Mouse (Mus musculus): ENCODE data around the gene Ccr9.

The Ccr9 gene

DNA sequence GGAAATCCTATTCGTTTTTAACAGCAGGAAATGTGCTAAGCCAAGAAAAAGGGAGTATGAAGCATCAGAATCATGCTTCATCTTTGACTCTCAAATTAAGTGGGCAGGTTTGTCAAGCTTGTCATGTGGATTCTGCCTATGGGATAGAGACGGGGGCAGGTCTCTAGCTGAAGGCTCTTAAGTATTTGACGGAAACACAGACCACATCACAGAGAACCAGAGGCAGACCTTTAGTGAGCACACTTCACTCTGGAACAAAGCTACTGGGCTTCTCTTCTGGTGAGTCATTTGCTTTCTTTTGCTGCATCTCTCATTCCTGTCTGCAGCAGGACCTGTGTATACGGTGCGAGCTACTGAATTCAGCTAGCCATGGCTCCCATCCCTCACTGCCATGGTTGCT, 128.0 kb downstream of the Ccr9 start, which contains the start of gene Cxcr6:
Gene Cxcr6 (plus strand): TSS at position 209 of the 400 bp plus-strand sequence.
- DNase-seq: no peak

- no peak for DNase-seq
These were observed 130.3 kb downstream of the Ccr9 start for GRCm38 (mm10) chr9:123808583-123808982.

DNA sequence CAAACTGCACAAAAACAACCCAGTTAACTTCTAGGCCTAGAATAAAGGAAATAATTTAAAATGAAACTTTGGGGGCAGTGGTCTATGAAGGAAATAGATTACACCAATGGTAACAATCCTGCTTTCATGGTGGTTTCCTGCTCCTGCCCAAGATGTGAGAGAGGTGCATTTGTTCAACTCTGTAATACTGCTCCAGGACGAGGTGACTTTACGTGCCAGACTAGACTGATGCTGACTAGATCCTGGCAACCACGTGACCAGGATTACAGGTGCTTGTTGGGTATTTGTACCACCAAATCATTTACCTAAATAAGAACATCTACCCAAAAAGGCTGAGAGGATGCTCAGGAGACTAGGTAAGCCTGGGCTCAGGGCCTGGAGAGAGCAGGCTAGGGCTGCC, 133.6 kb downstream of the Ccr9 start:
- DNase-seq: no peak

- no peak for DNase-seq
These were observed 136.1 kb downstream of the Ccr9 start for GRCm38 (mm10) chr9:123814326-123814725.

DNA sequence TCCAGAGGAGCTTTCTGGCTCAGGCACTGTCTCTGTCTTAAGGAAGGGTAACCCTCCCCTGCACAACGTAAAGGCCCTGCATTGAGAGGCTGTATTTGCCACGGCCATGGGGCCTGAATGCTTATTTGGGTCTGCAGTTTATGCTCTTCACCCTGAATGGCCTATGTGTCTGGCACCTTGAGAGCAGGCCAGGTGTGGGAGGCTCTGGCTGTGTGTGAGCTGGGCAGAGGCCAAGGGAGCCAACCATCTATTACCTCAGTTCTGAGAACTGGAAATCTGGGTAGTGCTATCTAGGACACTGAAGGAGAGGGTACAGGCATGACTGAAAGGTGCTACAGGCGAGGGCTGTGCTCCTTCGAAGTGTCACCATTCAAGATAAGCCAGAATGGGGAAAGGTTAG, 136.6 kb downstream of the Ccr9 start:
- DNase-seq: no peak

- no peak for DNase-seq
These were observed 137.2 kb downstream of the Ccr9 start for GRCm38 (mm10) chr9:123815444-123815843.

DNA sequence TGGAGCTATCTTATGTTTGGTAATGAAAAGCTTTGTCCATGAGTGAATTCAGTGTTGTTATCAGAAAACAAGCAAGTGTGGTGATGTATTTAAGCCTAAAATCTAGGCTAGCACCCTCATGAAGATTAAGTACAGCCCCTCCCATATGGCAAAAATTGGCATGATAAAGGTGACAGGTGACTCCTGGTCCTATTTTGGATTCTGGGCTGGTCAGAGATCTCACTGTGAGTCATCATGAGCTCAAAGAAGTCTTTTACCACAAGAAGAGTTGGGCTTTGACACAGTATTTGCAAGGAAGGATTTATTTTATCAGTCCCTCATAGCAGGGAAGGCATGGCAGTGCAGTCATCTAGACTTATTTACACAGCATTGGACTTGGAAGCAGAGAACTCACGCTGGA, 137.8 kb downstream of the Ccr9 start:
- no peak for DNase-seq

GRCm38 (mm10) chr9:123818601-123819000, 140.4 kb downstream of the Ccr9 start:
- no peak for DNase-seq

DNA sequence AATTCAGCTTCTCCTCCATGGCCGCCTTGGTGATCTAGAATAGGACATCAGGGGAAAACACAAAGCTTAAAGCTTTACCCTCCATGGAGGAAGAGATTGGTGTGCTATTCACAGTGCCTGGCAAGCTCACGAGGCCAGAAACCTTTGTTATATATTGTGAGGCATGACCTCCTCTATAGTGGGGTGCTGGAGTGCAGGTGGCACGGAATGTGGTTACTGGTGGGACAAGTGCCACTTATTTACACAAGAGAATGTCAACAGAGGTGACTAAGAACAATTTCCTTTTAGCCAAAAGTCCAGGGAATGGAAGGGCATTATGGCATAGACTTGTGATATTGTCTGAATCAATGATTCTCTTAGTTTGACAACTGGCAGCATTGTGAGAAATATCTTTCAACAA, 148.4 kb downstream of the Ccr9 start:
- no peak for DNase-seq

DNA sequence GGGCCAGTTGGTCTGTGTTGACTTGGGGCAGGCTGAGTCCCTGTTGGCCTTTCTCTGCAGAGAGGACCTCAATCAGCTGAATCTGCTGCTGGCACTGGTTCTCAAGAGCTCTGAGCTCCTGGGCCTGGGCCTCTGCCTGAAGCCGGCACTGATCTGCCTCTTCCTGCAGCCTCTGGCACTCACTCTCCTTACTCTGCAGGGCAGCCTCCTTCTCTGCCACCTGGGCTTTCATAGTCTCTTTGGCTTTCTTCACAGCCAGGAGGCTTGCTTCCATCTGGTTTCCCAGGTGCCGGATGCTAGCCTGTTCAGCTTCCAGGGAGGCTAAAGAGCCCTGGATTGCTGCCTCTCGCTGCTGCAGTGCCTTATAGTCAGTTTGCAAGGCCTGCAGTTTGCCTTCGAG, 150.7 kb downstream of the Ccr9 start:
- DNase-seq: no peak
